Mouse (Mus musculus): ENCODE results near the gene Nfxl1. TPM values are rescaled to one million over a fixed set of nuclear protein-coding genes. Genes with fewer than 3 reads are reported as not detected.
A peak's percentile ranks its signal among the peaks of the same experiment; 100 is the strongest.
"Not testable (repeated sequence)": the region's sequence is repeated elsewhere in the genome, so short reads cannot be mapped to it uniquely, and the experiment has no call there.

Nfxl1 gene
- 8.6 and 10.4 TPM in 2 replicates for polyA plus RNA-seq (2015; fragmentation: Nextera tagmentation; extraction: Ambion mirVana)

- peak within 1 kb of the TSS; percentile 95 for H3K4me2 ChIP-seq
- peak within 1 kb of the TSS; percentile 94 for H3K9ac ChIP-seq
- peaks cover 20% of the 10 kb centered on the region for H3K4me1 ChIP-seq
- peak within 1 kb of the TSS; percentile 87 for H3K4me3 ChIP-seq
- peak within 1 kb of the TSS; percentile 70 for H3K27ac ChIP-seq (replicated peaks)
- H3K36me3 ChIP-seq: peaks cover 11% of the 10 kb centered on the region
- WGBS: under 1% methylated on average over 42 of the region's 42 CpGs
- no peaks in the 10 kb centered on the region for H3K9me3 ChIP-seq
- ATAC-seq (ENCODE audit: extremely low read depth, insufficient number of reproducible peaks, low FRiP score, low TSS enrichment): peak; percentile 96
- H3K27me3 ChIP-seq (replicated peaks): no peaks in the 10 kb centered on the region
Measured at GRCm38 (mm10) chr5:72559544-72560049, at the start of gene Nfxl1. Nfxl1 (minus strand) TSS chr5:72559684.

DNA sequence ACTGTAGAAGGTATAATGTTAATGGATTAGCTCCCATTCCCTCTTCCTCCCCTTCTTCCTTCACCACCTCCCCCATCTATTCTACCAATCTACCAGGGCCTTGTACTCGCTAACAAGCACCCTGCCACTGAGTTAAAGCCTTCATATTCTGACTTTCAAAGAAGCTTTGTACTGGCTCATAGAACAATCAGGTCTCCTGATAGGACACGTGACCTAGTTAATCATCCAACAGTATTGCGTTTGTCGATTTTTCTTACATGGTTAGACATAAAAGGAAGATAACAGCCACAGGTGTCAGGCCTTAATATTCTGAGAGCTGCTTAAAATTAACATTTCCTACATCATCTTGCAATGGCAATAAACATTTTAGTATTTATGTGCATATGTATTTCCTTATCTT, 43.7 kb upstream of the Nfxl1 start:
- no peak overlapping the region for H3K9ac ChIP-seq
- H3K27ac ChIP-seq (replicated peaks): no peak overlapping the region
- peaks cover 6% of the 10 kb centered on the region; the same call in 1 of the 2 replicates for H3K4me1 ChIP-seq
- ATAC-seq (ENCODE audit: extremely low read depth, insufficient number of reproducible peaks, low FRiP score, low TSS enrichment): no peak
- H3K9me3 ChIP-seq: no peaks in the 10 kb centered on the region
- no peaks in the 10 kb centered on the region; the same call in 1 of the 2 replicates for H3K27me3 ChIP-seq (replicated peaks)
- no peak overlapping the region for H3K4me2 ChIP-seq
- no peak overlapping the region for H3K4me3 ChIP-seq
- 83% methylated on average over 4 of the region's 4 CpGs for WGBS
- no peaks in the 10 kb centered on the region for H3K36me3 ChIP-seq

- Histone ChIP-seq H3K36me3 (no peaks in the 10 kb centered on the region), H3K9ac (no peak overlapping the region), H3K9me3 (no peaks in the 10 kb centered on the region), H3K27me3 (replicated peaks) (no peaks in the 10 kb centered on the region; the same call in 1 of the 2 replicates), H3K27ac (replicated peaks) (no peak overlapping the region), H3K4me3 (no peak overlapping the region), H3K4me2 (no peak overlapping the region), H3K4me1 (no peaks in the 10 kb centered on the region)
- ATAC-seq (ENCODE audit: extremely low read depth, insufficient number of reproducible peaks, low FRiP score, low TSS enrichment): no peak
- 14% methylated on average over 5 of the region's 5 CpGs for WGBS
Measured at GRCm38 (mm10) chr5:72601006-72601405, 41.5 kb upstream of the Nfxl1 start.

- WGBS: 3% methylated on average over 38 of the region's 38 CpGs
- Histone ChIP-seq H3K9me3 (no peaks in the 10 kb centered on the region), H3K4me2 (peak within 1 kb of the TSS; percentile 77), H3K36me3 (no peaks in the 10 kb centered on the region), H3K9ac (peak within 1 kb of the TSS; percentile 66), H3K4me3 (peak within 1 kb of the TSS; percentile 53), H3K27ac (replicated peaks) (no peak within 1 kb of the TSS), H3K27me3 (replicated peaks) (peaks cover 38% of the 10 kb centered on the region), H3K4me1 (peaks cover 7% of the 10 kb centered on the region)
- no peak for ATAC-seq (ENCODE audit: extremely low read depth, insufficient number of reproducible peaks, low FRiP score, low TSS enrichment)
Measured at GRCm38 (mm10) chr5:72587192-72587681, 27.8 kb upstream of the Nfxl1 start, which contains the start of gene Gm5868. Gm5868 (minus strand) TSS chr5:72587551.

DNA sequence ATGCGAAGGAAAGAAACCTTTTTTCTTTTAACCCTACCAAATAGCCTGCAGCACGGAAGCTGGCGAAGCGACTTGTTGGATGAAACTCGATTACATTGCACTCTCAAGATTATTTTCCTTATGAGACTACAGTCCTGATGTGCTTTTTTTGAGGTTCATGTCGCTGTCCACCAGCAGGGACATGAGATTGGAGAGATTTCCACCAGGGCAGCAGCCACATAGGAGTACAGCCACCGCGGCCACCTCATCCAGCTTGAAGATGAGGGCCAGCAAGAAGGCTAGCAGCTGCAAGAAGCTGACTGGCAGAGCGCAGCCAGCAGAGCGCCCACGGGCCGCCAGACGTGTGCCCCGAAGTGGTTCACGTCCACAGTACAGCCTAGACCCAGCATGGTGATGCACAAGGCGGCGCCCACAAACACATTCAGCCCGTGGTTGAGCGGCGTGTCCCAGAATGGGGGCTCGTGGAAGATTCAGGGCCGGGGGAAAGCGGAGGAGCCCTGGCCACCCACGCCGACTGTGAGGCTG, 27.2 kb upstream of the Nfxl1 start:
- not testable (repeated sequence) for H3K36me3 ChIP-seq; ATAC-seq (ENCODE audit: extremely low read depth, insufficient number of reproducible peaks, low FRiP score, low TSS enrichment); H3K9me3 ChIP-seq; H3K4me1 ChIP-seq; H3K27ac ChIP-seq (replicated peaks)
- 36% methylated on average over 25 of the region's 25 CpGs for WGBS
- peaks cover 41% of the 10 kb centered on the region for H3K27me3 ChIP-seq (replicated peaks)
- H3K4me3 ChIP-seq: peak overlapping the region; percentile 53
- H3K4me2 ChIP-seq: peak overlapping the region; percentile 77
- H3K9ac ChIP-seq: peak overlapping the region; percentile 66; the same call in 1 of the 2 replicates

DNA sequence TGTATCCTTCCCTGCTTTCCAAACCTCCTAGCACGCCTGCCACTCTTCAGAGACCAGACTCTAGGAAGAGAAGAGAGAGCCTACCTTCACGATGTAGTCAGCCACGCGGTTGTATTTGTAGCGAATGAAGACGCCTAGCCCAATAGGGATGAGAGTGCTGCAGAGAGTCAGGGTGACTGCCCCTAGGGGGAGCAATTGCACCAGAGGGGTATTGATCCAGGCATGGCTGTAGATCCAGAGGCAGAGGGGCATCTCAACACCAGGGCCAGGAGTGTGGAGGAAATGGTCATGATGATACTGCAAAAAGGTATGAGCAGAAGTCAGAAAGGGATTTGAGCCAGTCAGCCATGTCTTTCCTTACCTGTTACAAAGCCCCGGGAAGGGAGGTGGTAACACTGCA, 26.6 kb upstream of the Nfxl1 start:
- not testable (repeated sequence) for H3K4me2 ChIP-seq

DNA sequence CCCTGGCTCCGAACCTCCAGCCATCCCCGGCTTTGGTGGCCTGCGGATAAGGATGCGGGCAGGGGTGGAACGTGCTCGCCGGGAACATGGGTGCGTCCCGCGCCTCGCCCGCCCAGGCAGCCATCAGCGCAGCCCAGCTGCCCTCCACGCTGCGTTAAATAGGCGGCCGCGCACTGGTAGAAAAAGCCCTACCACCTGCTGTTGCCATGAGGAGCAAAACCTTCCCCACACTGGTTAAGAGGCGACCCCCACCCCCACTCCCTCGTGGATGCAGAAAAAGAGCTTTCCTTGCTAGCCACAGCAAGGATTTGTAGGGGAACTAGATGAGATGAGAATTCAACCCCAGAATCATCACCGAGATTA, 21.5 kb upstream of the Nfxl1 start, which contains the start of gene Zar1:
Gene Zar1, minus strand, starts transcription at position 285 of the 363 bp plus-strand sequence.
- H3K36me3 ChIP-seq; H3K9me3 ChIP-seq; ATAC-seq (ENCODE audit: extremely low read depth, insufficient number of reproducible peaks, low FRiP score, low TSS enrichment); H3K4me1 ChIP-seq; H3K27ac ChIP-seq (replicated peaks): not testable (repeated sequence)
- WGBS: 7% methylated on average over 18 of the region's 21 CpGs
- H3K9ac ChIP-seq: peak within 1 kb of the TSS; percentile 78
- peaks cover 53% of the 10 kb centered on the region for H3K27me3 ChIP-seq (replicated peaks)
- peak within 1 kb of the TSS; percentile 89 for H3K4me2 ChIP-seq
- peak within 1 kb of the TSS; percentile 57 for H3K4me3 ChIP-seq

More for the DNA sequence above, 26.6 kb upstream of the Nfxl1 start:
- peaks cover 47% of the 10 kb centered on the region for H3K27me3 ChIP-seq (replicated peaks)
- H3K27ac ChIP-seq (replicated peaks); ATAC-seq (ENCODE audit: extremely low read depth, insufficient number of reproducible peaks, low FRiP score, low TSS enrichment); H3K4me1 ChIP-seq; H3K36me3 ChIP-seq; H3K9me3 ChIP-seq; H3K4me3 ChIP-seq; H3K9ac ChIP-seq: not testable (repeated sequence)
- WGBS: 36% methylated on average over 7 of the region's 7 CpGs

DNA sequence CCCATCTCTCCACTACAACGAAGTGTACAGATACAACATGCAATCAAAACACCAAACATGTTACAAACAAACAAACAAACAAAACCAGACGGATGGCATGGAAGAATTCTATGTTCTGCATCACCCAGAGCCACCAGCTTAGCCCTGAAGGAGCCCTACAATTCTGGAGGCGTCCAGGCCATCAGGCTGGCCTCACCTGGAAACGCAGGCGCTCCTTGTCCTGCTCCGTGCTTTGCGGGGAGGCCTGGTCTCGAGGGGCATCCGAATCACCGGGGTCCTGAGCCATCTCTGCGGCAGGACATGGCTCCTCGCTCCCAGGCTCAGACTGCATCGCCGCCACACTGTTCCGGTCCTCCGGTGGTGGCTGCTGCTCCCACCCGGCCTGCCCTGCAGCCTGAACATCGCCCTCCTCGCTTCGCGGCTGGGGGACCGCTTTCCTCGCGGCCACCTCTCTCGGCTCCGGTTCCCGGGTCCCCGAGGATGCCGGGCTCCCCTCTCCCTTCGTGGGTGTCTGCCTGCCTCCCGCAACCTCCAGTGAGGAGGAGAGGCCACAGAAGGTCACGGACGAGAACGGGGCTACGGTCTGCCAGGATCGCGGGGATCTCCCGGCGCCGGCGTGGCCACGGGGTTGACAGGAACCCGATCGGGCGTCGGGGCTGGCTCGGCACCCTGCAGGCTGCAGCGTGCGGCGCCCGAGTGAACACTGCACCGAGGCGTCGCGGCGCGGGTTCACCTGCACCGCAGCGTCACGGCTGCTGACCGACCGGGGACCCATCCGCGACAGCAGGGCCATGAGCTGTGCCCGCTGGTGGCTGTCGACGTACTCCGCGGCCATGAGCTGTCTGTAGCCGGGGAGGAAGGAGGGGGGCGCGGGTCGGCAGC, 20.8 kb upstream of the Nfxl1 start:
- Histone ChIP-seq H3K9ac (peak overlapping the region; percentile 78), H3K4me3 (peak overlapping the region; percentile 57), H3K4me2 (peak overlapping the region; percentile 89), H3K27me3 (replicated peaks) (peaks cover 49% of the 10 kb centered on the region)
- H3K4me1 ChIP-seq; H3K9me3 ChIP-seq; H3K27ac ChIP-seq (replicated peaks); H3K36me3 ChIP-seq: not testable (repeated sequence)
- 4% methylated on average over 50 of the region's 73 CpGs for WGBS
- peak; percentile 31; the same call in 1 of the 2 replicates for ATAC-seq (ENCODE audit: extremely low read depth, insufficient number of reproducible peaks, low FRiP score, low TSS enrichment)

DNA sequence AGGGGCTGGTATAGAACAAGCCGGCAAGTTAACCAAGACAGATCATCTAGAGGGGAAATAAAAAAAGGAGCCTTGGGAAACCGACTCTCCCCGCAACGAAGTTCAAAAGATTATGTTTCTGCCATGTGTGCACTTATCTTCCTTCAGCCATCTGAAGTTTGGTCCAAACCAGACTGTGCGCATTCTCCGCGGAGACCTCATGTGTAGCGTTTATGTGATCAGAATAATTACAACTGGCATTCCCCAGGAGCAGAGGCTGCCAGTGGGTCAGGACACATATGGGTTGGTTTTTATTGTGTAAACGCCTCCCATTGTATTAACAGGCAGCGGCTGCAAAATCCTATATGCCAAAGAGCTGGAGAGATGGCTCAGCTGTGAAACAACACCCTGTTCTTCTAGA, 20.1 kb upstream of the Nfxl1 start:
- H3K27me3 ChIP-seq (replicated peaks): peaks cover 49% of the 10 kb centered on the region
- not testable (repeated sequence) for H3K36me3 ChIP-seq; H3K9ac ChIP-seq; ATAC-seq (ENCODE audit: extremely low read depth, insufficient number of reproducible peaks, low FRiP score, low TSS enrichment); H3K4me2 ChIP-seq; H3K4me3 ChIP-seq; H3K4me1 ChIP-seq; H3K27ac ChIP-seq (replicated peaks); H3K9me3 ChIP-seq
- 68% methylated on average over 10 of the region's 10 CpGs for WGBS

- 90% methylated on average over 5 of the region's 5 CpGs for WGBS
- Histone ChIP-seq H3K9ac (no peak overlapping the region), H3K4me1 (no peaks in the 10 kb centered on the region), H3K9me3 (peaks cover 16% of the 10 kb centered on the region; the same call in 1 of the 2 replicates), H3K27ac (replicated peaks) (no peak overlapping the region), H3K27me3 (replicated peaks) (no peaks in the 10 kb centered on the region), H3K36me3 (no peaks in the 10 kb centered on the region), H3K4me2 (no peak overlapping the region), H3K4me3 (no peak overlapping the region)
- no peak for ATAC-seq (ENCODE audit: extremely low read depth, insufficient number of reproducible peaks, low FRiP score, low TSS enrichment)
Measured at GRCm38 (mm10) chr5:72565621-72566020, 6.1 kb upstream of the Nfxl1 start.

DNA sequence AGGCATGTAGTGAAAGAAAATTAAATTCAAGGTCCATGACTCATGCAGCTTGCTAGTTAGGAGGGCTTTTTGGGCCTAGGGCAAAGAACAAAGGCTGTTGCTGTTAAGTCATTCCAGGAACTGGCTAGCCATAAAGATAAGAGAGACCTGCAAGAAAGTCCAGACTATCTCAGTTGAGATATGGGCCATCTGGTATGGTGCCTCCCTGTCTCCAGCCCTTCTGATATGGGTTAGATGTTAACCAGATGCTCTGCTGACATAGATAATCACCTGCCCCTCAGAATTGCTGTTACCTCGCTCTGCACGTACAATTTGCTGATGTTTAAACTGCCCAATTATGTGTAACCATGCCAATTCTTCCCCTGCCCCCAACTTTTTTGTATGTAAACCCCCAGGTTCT, 3.7 kb upstream of the Nfxl1 start:
- H3K9me3 ChIP-seq; H3K4me1 ChIP-seq; H3K9ac ChIP-seq; H3K27me3 ChIP-seq (replicated peaks); ATAC-seq (ENCODE audit: extremely low read depth, insufficient number of reproducible peaks, low FRiP score, low TSS enrichment); H3K27ac ChIP-seq (replicated peaks); H3K36me3 ChIP-seq; H3K4me3 ChIP-seq; H3K4me2 ChIP-seq: not testable (repeated sequence)
- 24% methylated on average over 2 of the region's 2 CpGs for WGBS
